Mouse (Mus musculus): Measurements from ENCODE around the gene Ppp1r35. TPM values are rescaled to one million over a fixed set of nuclear protein-coding genes. Genes with fewer than 3 reads are reported as not detected.

Gene Ppp1r35
- polyA plus RNA-seq, 1 experiment from 2014 or later: 64.9 TPM

DNA sequence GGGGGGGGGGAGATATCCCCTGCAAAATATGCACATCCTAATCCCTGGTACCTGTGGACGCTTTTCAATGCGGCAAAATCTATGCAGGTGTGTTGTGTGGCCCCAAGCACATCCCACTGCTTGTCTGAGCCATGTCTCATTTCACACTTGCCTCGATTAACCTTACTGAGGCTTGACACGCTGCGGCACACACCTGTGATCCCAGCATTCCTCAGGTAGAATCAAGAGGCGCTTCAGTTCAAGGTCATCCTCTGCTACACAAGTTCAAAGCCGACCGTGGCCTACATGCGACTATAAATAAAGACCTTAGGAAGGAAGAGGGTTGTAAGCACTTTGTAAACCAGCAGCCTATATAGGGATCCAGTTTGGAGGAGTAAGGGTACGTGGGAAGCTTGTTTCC lies 36.6 kb upstream of the Ppp1r35 start:
- Histone ChIP-seq H3K4me3 (ENCODE audit: low read depth, low read length) (peak overlapping the region; percentile 62), H3K36me3 (ENCODE audit: control insufficient read depth, insufficient read depth, low read length) (no peaks in the 10 kb centered on the region), H3K27ac (ENCODE audit: low read depth, low read length) (no peak overlapping the region), H3K4me2 (replicated peaks; ENCODE audit: low read depth, low read length) (peak overlapping the region; percentile 92; the same call in 1 of the 2 replicates), H3K9me3 (ENCODE audit: control insufficient read depth, low read length) (no peaks in the 10 kb centered on the region), H3K27me3 (ENCODE audit: control insufficient read depth, insufficient read depth, low read length) (no peaks in the 10 kb centered on the region), H3K4me1 (replicated peaks; ENCODE audit: control insufficient read depth, insufficient read depth, low read length) (peaks cover 12% of the 10 kb centered on the region), H3K9ac (ENCODE audit: low read depth, low read length) (no peak overlapping the region)
- DNase-seq (ENCODE audit: low spot score) (no peak), ATAC-seq (ENCODE audit: low FRiP score) (no peak)
- 76% methylated on average over 10 of the region's 10 CpGs for WGBS

DNA sequence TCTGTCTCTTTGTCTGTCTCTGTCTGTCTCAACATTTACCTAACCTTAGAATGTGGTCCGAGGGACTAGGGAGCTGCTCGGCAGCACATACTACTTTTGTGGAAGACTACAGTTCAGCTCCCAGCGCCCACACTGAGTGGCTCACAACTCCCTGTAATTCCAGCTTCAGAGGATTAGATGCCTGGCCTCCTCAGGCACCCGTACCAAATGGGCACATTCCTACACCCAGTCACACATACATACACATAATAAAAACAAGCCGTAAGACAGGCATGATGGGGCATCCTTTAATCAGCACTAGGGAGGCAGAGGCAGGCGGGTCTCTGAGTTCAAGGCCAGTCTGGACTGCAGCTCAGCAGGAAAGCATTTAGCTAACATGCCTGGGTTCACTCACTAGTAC lies 35.8 kb upstream of the Ppp1r35 start:
- H3K36me3 ChIP-seq (ENCODE audit: control insufficient read depth, insufficient read depth, low read length): no peaks in the 10 kb centered on the region
- peaks cover 17% of the 10 kb centered on the region for H3K4me1 ChIP-seq (replicated peaks; ENCODE audit: control insufficient read depth, insufficient read depth, low read length)
- 90% methylated on average over 6 of the region's 6 CpGs for WGBS
- H3K9me3 ChIP-seq (ENCODE audit: control insufficient read depth, low read length): no peaks in the 10 kb centered on the region
- H3K4me3 ChIP-seq (ENCODE audit: low read depth, low read length): no peak overlapping the region
- H3K9ac ChIP-seq (ENCODE audit: low read depth, low read length): no peak overlapping the region
- no peaks in the 10 kb centered on the region for H3K27me3 ChIP-seq (ENCODE audit: control insufficient read depth, insufficient read depth, low read length)
- H3K4me2 ChIP-seq (replicated peaks; ENCODE audit: low read depth, low read length): no peak overlapping the region
- DNase-seq (ENCODE audit: low spot score) (no peak), ATAC-seq (ENCODE audit: low FRiP score) (no peak)
- no peak overlapping the region for H3K27ac ChIP-seq (ENCODE audit: low read depth, low read length)

DNA sequence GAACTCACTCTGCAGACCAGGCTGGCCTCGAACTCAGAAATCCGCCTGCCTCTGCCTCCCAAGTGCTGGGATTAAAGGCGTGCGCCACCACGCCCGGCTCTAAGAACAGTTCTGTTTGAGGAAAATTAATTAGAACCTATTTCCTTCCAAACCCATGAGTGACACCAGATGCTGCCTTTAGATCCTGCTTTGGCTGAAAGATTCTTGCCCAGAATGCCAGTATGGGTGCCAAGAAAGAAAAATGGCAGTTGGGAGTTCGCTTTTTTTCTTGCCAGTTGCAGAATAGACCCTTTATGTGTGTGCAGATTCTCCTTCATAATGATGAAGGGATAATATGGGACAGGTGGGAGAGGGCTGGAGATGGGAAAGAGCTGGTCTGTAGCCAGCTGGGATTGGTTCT lies 34.5 kb upstream of the Ppp1r35 start:
- no peak overlapping the region for H3K27ac ChIP-seq (ENCODE audit: low read depth, low read length)
- no peaks in the 10 kb centered on the region for H3K9me3 ChIP-seq (ENCODE audit: control insufficient read depth, low read length)
- no peaks in the 10 kb centered on the region for H3K27me3 ChIP-seq (ENCODE audit: control insufficient read depth, insufficient read depth, low read length)
- ATAC-seq (ENCODE audit: low FRiP score): no peak
- H3K4me3 ChIP-seq (ENCODE audit: low read depth, low read length): no peak overlapping the region
- 90% methylated on average over 7 of the region's 7 CpGs for WGBS
- H3K4me2 ChIP-seq (replicated peaks; ENCODE audit: low read depth, low read length): no peak overlapping the region
- no peak for DNase-seq (ENCODE audit: low spot score)
- no peaks in the 10 kb centered on the region for H3K36me3 ChIP-seq (ENCODE audit: control insufficient read depth, insufficient read depth, low read length)
- peaks cover 13% of the 10 kb centered on the region for H3K4me1 ChIP-seq (replicated peaks; ENCODE audit: control insufficient read depth, insufficient read depth, low read length)
- no peak overlapping the region for H3K9ac ChIP-seq (ENCODE audit: low read depth, low read length)

DNA sequence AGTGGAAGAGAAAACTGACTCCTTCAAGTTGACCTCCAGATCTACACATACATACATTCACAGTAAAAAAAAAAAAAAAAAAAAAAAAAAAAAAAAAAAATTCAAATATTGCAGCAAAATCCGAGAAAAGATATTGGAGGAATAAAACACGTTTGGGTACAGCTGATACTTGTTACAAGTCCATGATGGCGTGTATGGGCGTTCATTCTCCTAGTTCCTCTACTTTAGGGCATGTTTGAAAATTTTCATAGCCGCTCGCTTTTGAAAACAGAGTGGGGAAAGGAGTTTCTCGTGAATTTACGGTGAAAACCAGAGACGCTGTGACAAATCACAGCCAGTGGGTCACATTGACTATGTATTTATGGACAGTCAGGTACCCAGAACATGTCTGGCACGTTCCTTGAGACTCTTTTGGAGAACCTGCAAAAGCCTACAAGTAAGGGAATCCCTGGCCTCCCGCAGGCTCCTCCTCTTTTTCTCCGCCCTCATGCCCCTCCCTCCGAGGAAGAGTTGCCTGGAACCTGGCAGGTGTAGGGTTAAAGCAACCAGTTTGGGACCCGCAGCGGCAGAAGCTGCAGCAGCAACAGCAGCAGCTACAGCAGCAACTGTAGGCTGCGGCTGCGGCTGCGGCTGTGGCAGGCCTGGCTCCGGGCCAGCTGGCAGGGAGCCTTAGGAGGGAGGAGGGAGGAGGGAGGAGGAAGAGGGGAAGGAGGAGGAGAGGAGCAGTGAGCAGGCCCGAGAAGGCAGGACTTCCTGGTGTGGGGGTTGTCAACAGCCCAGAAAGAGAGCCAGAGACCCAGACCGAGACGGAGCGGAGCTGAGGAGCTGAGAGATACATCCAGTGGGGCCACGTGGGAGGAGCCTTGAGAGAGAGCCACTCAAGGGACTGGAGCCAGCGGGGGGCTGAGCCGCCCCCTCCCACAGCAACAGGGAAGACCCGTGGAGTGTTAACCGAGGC lies 33.2 kb upstream of the Ppp1r35 start, which contains the start of gene Tsc22d4:
Gene Tsc22d4 (plus strand): TSS at position 517 of the 958 bp plus-strand sequence.
- H3K4me1 ChIP-seq (replicated peaks; ENCODE audit: control insufficient read depth, insufficient read depth, low read length): peaks cover 5% of the 10 kb centered on the region
- 4% methylated on average over 28 of the region's 28 CpGs for WGBS

DNA sequence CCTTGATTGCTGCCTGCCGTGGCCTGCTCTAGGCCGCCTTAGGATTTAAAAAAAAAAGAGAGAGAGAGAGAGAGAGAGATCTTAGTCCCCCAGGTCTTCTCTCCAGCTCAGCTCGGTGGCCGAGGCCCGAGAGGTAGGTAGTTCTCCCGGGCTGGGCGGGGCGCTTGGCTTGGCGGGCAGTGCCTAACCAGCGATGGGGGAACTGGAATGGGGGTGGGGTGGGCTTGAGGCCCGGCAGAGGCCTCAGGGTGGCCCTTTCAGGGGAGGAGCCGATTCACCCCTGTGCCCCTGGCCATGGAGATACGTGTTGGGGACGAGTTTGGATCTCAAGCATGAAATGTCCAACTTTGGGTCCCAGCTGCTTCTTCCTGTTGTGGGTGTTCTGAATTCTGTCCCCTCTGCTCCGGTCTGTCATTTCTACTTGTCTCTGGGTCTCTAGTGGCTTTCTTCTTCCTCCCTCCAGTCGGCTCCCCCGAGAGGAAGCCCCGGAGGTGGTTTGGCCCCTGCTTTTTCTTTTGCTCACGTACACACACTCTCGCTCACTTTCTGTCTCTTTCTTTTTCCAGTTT lies 32.3 kb upstream of the Ppp1r35 start:
- WGBS: under 1% methylated on average over 20 of the region's 20 CpGs

More for the DNA sequence above, 33.2 kb upstream of the Ppp1r35 start, which contains the start of gene Tsc22d4:
- Histone ChIP-seq H3K4me2 (replicated peaks; ENCODE audit: low read depth, low read length) (peak within 1 kb of the TSS; percentile 99), H3K27ac (ENCODE audit: low read depth, low read length) (peak within 1 kb of the TSS; percentile 84), H3K9me3 (ENCODE audit: control insufficient read depth, low read length) (no peaks in the 10 kb centered on the region), H3K36me3 (ENCODE audit: control insufficient read depth, insufficient read depth, low read length) (no peaks in the 10 kb centered on the region), H3K27me3 (ENCODE audit: control insufficient read depth, insufficient read depth, low read length) (no peaks in the 10 kb centered on the region), H3K4me3 (ENCODE audit: low read depth, low read length) (peak within 1 kb of the TSS; percentile 43), H3K9ac (ENCODE audit: low read depth, low read length) (peak within 1 kb of the TSS; percentile 78)
- DNase-seq (ENCODE audit: low spot score) (peak; percentile 91), ATAC-seq (ENCODE audit: low FRiP score) (peak; percentile 83)

DNA sequence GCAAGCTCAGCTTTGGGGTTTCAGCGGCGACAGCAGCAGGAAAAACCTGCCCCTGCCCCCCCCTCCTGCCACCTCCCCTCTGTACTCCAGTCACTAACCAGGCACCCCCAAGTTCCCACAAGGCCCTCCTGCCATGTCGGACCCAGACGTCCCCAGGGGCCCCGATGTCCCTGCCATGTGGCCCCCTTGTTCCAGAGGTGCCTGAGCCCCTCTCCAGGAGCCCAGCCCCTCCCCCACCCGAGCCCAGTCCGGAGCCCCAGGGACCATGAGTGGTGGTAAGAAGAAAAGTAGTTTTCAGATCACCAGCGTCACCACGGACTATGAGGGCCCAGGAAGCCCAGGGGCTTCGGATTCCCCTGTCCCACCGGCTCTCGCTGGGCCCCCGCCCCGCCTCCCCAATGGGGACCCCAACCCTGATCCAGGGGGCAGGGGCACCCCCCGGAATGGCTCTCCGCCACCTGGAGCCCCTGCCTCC lies 31.8 kb upstream of the Ppp1r35 start:
- Histone ChIP-seq H3K9me3 (ENCODE audit: control insufficient read depth, low read length) (no peaks in the 10 kb centered on the region), H3K9ac (ENCODE audit: low read depth, low read length) (peak overlapping the region; percentile 78), H3K4me3 (ENCODE audit: low read depth, low read length) (peak overlapping the region; percentile 43), H3K27me3 (ENCODE audit: control insufficient read depth, insufficient read depth, low read length) (no peaks in the 10 kb centered on the region), H3K36me3 (ENCODE audit: control insufficient read depth, insufficient read depth, low read length) (no peaks in the 10 kb centered on the region; the same call in 1 of the 2 replicates), H3K4me1 (replicated peaks; ENCODE audit: control insufficient read depth, insufficient read depth, low read length) (peaks cover 5% of the 10 kb centered on the region), H3K4me2 (replicated peaks; ENCODE audit: low read depth, low read length) (peak overlapping the region; percentile 99), H3K27ac (ENCODE audit: low read depth, low read length) (peak overlapping the region; percentile 84)
- 2% methylated on average over 16 of the region's 16 CpGs for WGBS
- DNase-seq (ENCODE audit: low spot score) (no peak), ATAC-seq (ENCODE audit: low FRiP score) (no peak)

More for the DNA sequence above, 32.3 kb upstream of the Ppp1r35 start:
- DNase-seq (ENCODE audit: low spot score): peak; percentile 67
- H3K9ac ChIP-seq (ENCODE audit: low read depth, low read length): peak overlapping the region; percentile 78
- peak overlapping the region; percentile 43 for H3K4me3 ChIP-seq (ENCODE audit: low read depth, low read length)
- H3K4me2 ChIP-seq (replicated peaks; ENCODE audit: low read depth, low read length): peak overlapping the region; percentile 99
- H3K36me3 ChIP-seq (ENCODE audit: control insufficient read depth, insufficient read depth, low read length): no peaks in the 10 kb centered on the region
- H3K9me3 ChIP-seq (ENCODE audit: control insufficient read depth, low read length): no peaks in the 10 kb centered on the region
- peak; percentile 37 for ATAC-seq (ENCODE audit: low FRiP score)
- H3K4me1 ChIP-seq (replicated peaks; ENCODE audit: control insufficient read depth, insufficient read depth, low read length): peaks cover 5% of the 10 kb centered on the region
- H3K27ac ChIP-seq (ENCODE audit: low read depth, low read length): peak overlapping the region; percentile 84
- no peaks in the 10 kb centered on the region for H3K27me3 ChIP-seq (ENCODE audit: control insufficient read depth, insufficient read depth, low read length)

DNA sequence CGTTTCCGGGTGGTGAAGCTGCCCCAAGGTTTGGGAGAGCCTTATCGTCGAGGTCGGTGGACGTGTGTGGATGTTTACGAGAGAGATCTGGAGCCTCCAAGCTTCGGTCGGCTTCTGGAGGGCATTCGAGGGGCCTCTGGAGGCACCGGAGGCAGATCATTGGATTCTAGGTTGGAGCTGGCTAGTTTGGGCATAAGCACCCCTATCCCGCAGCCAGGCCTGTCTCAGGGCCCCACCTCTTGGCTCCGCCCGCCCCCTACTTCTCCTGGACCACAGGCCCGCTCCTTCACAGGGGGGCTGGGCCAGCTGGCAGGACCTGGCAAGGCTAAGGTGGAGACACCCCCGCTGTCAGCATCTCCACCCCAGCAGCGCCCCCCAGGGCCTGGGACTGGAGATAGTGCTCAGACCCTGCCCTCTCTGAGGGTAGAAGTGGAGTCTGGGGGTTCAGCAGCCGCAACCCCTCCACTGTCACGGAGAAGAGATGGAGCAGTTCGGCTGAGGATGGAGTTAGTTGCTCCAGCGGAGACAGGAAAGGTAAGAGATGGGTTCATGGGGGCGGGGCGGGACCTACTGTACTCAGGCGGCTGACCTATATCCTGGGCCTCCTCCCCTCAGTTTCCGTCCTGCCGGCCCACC lies 31.2 kb upstream of the Ppp1r35 start:
- ATAC-seq (ENCODE audit: low FRiP score): no peak
- WGBS: 7% methylated on average over 21 of the region's 26 CpGs
- no peak for DNase-seq (ENCODE audit: low spot score)

DNA sequence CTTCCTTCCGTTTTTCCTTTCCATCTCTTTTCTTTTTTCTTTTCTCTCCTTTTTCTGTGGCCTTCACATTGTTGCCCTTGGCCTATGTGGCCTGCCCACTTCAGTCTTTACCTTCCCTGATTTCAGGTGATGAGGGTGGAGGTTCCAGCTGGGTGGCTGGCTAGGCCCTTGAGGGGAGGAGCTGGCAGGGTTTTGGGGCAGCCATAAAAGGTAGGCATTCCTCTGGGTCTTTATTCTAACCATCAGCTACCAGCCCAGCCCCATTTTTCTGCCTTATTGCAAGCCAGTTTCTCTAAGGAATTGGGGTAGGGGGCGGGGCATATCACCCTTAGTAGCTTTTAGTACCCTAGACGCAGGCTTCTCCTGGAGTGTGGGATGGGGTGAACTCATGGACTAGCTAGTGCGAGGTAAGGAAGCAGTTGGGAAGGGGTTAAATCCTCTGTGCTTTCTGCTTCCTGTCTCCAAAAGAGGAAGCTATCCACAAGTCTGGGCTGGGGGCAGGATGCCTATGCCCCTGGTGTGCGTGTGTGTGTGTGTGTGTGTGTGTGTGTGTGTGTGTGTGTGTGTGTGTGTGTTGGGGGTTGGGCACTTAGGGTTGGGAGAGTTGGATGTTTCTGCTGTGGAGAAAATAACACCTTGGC lies 30.4 kb upstream of the Ppp1r35 start:
- H3K9me3 ChIP-seq (ENCODE audit: control insufficient read depth, low read length): no peaks in the 10 kb centered on the region
- DNase-seq (ENCODE audit: low spot score) (no peak), ATAC-seq (ENCODE audit: low FRiP score) (no peak)
- peak overlapping the region; percentile 1 for H3K4me3 ChIP-seq (ENCODE audit: low read depth, low read length)
- no peak overlapping the region for H3K27ac ChIP-seq (ENCODE audit: low read depth, low read length)
- no peaks in the 10 kb centered on the region for H3K27me3 ChIP-seq (ENCODE audit: control insufficient read depth, insufficient read depth, low read length)
- no peaks in the 10 kb centered on the region; the same call in 1 of the 2 replicates for H3K36me3 ChIP-seq (ENCODE audit: control insufficient read depth, insufficient read depth, low read length)
- WGBS: 51% methylated on average over 5 of the region's 5 CpGs
- H3K4me1 ChIP-seq (replicated peaks; ENCODE audit: control insufficient read depth, insufficient read depth, low read length): peaks cover 5% of the 10 kb centered on the region
- H3K9ac ChIP-seq (ENCODE audit: low read depth, low read length): peak overlapping the region; percentile 11; the same call in 1 of the 2 replicates
- H3K4me2 ChIP-seq (replicated peaks; ENCODE audit: low read depth, low read length): peak overlapping the region; percentile 14

More for the DNA sequence above, 31.2 kb upstream of the Ppp1r35 start:
- peak overlapping the region; percentile 84 for H3K27ac ChIP-seq (ENCODE audit: low read depth, low read length)
- peak overlapping the region; percentile 99 for H3K4me2 ChIP-seq (replicated peaks; ENCODE audit: low read depth, low read length)
- H3K36me3 ChIP-seq (ENCODE audit: control insufficient read depth, insufficient read depth, low read length): no peaks in the 10 kb centered on the region; the same call in 1 of the 2 replicates
- peaks cover 5% of the 10 kb centered on the region for H3K4me1 ChIP-seq (replicated peaks; ENCODE audit: control insufficient read depth, insufficient read depth, low read length)
- H3K9me3 ChIP-seq (ENCODE audit: control insufficient read depth, low read length): no peaks in the 10 kb centered on the region
- peak overlapping the region; percentile 43 for H3K4me3 ChIP-seq (ENCODE audit: low read depth, low read length)
- no peaks in the 10 kb centered on the region for H3K27me3 ChIP-seq (ENCODE audit: control insufficient read depth, insufficient read depth, low read length)
- peak overlapping the region; percentile 78 for H3K9ac ChIP-seq (ENCODE audit: low read depth, low read length)
